Mouse (Mus musculus) kidney, adult 2 months (tissue): ENCODE results near the gene Uckl1. TPM values are rescaled to one million over a fixed set of nuclear protein-coding genes. Genes with fewer than 3 reads are reported as not detected.

ENCODE experiments used
- DNase-seq: peaks from one replicate; pipeline ENCODE4 v3.0.0; 2021
- H3K27ac ChIP-seq: fragments of 200-500 bp; 2 replicates; pipeline ENCODE4 v1.5.1; 2012; ENCODE audit warnings: low read depth, low read length, control low read depth, inconsistent platforms; ENCODE audit not compliant: insufficient read depth
- H3K27me3 ChIP-seq: fragments of 200-500 bp; replicated peaks from 2 replicates; pipeline ENCODE4 v1.6.1; 2012; ENCODE audit warnings: mild to moderate bottlenecking, moderate library complexity, low read length, inconsistent platforms; ENCODE audit not compliant: control insufficient read depth, insufficient read depth
- H3K36me3 ChIP-seq: fragments of 200-500 bp; 2 replicates; pipeline ENCODE4 v1.6.1; 2012; ENCODE audit warnings: mild to moderate bottlenecking, moderate library complexity, low read length, inconsistent platforms; ENCODE audit not compliant: control insufficient read depth, insufficient read depth
- H3K4me1 ChIP-seq: fragments of 200-500 bp; 2 replicates; pipeline ENCODE4 v1.6.1; 2011; ENCODE audit warnings: low read length; ENCODE audit not compliant: control insufficient read depth, insufficient read depth
- H3K4me3 ChIP-seq: fragments of 200-500 bp; 2 replicates; pipeline ENCODE4 v1.5.1; 2011; ENCODE audit warnings: mild to moderate bottlenecking, low read depth, low read length, control low read depth; ENCODE audit not compliant: insufficient read depth
- CTCF ChIP-seq: fragments of 200-500 bp; conservative IDR thresholded peaks from 2 replicates; pipeline ENCODE4 v1.5.1; 2011; ENCODE audit warnings: low read depth, mild to moderate bottlenecking, control low read depth, low read length, moderate library complexity, mixed read lengths; ENCODE audit not compliant: insufficient read depth, insufficient read length
- POLR2A ChIP-seq: fragments of 200-500 bp; IDR thresholded peaks from one replicate; pipeline ENCODE4 v1.6.1; 2011; ENCODE audit warnings: low read depth, low read length, control low read depth
- WGBS: fragments of 180-500 bp; shearing (Covaris S2); methylation state at CpG from one replicate; pipeline ENCODE4 v1.1.7; 2018; 5-methylcytosine and 5-hydroxymethylcytosine counted together
- polyA plus RNA-seq: library from polyadenylated mRNA; depleted of rRNA; stranded (reverse); fragments of >200 nt; gene quantifications from 2 replicates; pipeline ENCODE4 v1.2.3, GENCODE M21; 2012

Gene Uckl1
- polyA plus RNA-seq, 1 experiment: 107 TPM

GRCm38 (mm10) chr2:181571941-181572670 is 12.6 kb downstream of the Uckl1 start:
- Histone ChIP-seq H3K27me3 (no peaks in the 10 kb centered on the region), H3K36me3 (no peaks in the 10 kb centered on the region), H3K4me3 (no peak overlapping the region), H3K4me1 (no peaks in the 10 kb centered on the region), H3K27ac (no peak overlapping the region)
- DNase-seq: no peak
- TF ChIP-seq CTCF (no peak), POLR2A (no peak)
- WGBS: 90% methylated on average over 11 of the region's 11 CpGs

GRCm38 (mm10) chr2:181570921-181571595 is 13.6 kb downstream of the Uckl1 start:
- no peak overlapping the region for H3K27ac ChIP-seq
- no peak overlapping the region for H3K4me3 ChIP-seq
- DNase-seq: no peak
- WGBS: 62% methylated on average over 6 of the region's 6 CpGs
- no peaks in the 10 kb centered on the region for H3K4me1 ChIP-seq
- H3K27me3 ChIP-seq: no peaks in the 10 kb centered on the region
- no peaks in the 10 kb centered on the region for H3K36me3 ChIP-seq
- no peak for TF ChIP-seq CTCF
- TF ChIP-seq POLR2A: no peak

GRCm38 (mm10) chr2:181570375-181570774 is 14.3 kb downstream of the Uckl1 start:
- no peak overlapping the region for H3K4me3 ChIP-seq
- no peaks in the 10 kb centered on the region for H3K36me3 ChIP-seq
- H3K27me3 ChIP-seq: no peaks in the 10 kb centered on the region
- no peaks in the 10 kb centered on the region for H3K4me1 ChIP-seq
- TF ChIP-seq POLR2A (no peak), CTCF (no peak)
- no peak overlapping the region for H3K27ac ChIP-seq
- WGBS: 91% methylated on average over 8 of the region's 8 CpGs
- no peak for DNase-seq

- H3K4me3 ChIP-seq: no peak overlapping the region
- H3K36me3 ChIP-seq: no peaks in the 10 kb centered on the region
- DNase-seq: no peak
- H3K27me3 ChIP-seq: no peaks in the 10 kb centered on the region
- no peak overlapping the region for H3K27ac ChIP-seq
- WGBS: 91% methylated on average over 10 of the region's 10 CpGs
- no peaks in the 10 kb centered on the region for H3K4me1 ChIP-seq
- TF ChIP-seq POLR2A (no peak), CTCF (no peak)
Measured at GRCm38 (mm10) chr2:181569856-181570255, 14.8 kb downstream of the Uckl1 start.

GRCm38 (mm10) chr2:181568272-181569008 is 16.3 kb downstream of the Uckl1 start:
- no peak for TF ChIP-seq POLR2A
- peak; percentile 75 for TF ChIP-seq CTCF
- Histone ChIP-seq H3K4me1 (no peaks in the 10 kb centered on the region), H3K4me3 (no peak overlapping the region), H3K36me3 (no peaks in the 10 kb centered on the region), H3K27ac (no peak overlapping the region), H3K27me3 (no peaks in the 10 kb centered on the region)
- DNase-seq: peak; percentile 54
- WGBS: 81% methylated on average over 7 of the region's 7 CpGs

- Histone ChIP-seq H3K27ac (no peak overlapping the region), H3K27me3 (no peaks in the 10 kb centered on the region), H3K4me1 (no peaks in the 10 kb centered on the region), H3K4me3 (no peak overlapping the region), H3K36me3 (no peaks in the 10 kb centered on the region)
- DNase-seq: no peak
- no peak for TF ChIP-seq CTCF
- no peak for TF ChIP-seq POLR2A
- 89% methylated on average over 3 of the region's 3 CpGs for WGBS
Measured at GRCm38 (mm10) chr2:181567338-181567737, 17.4 kb downstream of the Uckl1 start.

GRCm38 (mm10) chr2:181553772-181554171 is 30.9 kb downstream of the Uckl1 start:
- no peak overlapping the region for H3K4me3 ChIP-seq
- TF ChIP-seq POLR2A: no peak
- TF ChIP-seq CTCF: no peak
- no peaks in the 10 kb centered on the region for H3K4me1 ChIP-seq
- no peaks in the 10 kb centered on the region for H3K27me3 ChIP-seq
- H3K27ac ChIP-seq: no peak overlapping the region
- DNase-seq: no peak
- 0 out of 2 replicates have a peak, but pooled peaks cover 2% of the 10 kb centered on the region for H3K36me3 ChIP-seq
